Mouse (Mus musculus) testis, postnatal 14 days (tissue): Measurements from ENCODE around the gene Nptx1.

Experiments used
- DNase-seq: peaks from one replicate; pipeline ENCODE4 v3.0.0; 2021; ENCODE audit warnings: low spot score

Gene Nptx1

GRCm38 (mm10) chr11:119522779-119523178 is 24.8 kb downstream of the Nptx1 start:
- no peak for DNase-seq

- no peak for DNase-seq
Measured at GRCm38 (mm10) chr11:119521920-119522710, 25.4 kb downstream of the Nptx1 start.

GRCm38 (mm10) chr11:119520713-119521063 is 26.9 kb downstream of the Nptx1 start:
- no peak for DNase-seq

- no peak for DNase-seq
Measured at GRCm38 (mm10) chr11:119520005-119520712, 27.4 kb downstream of the Nptx1 start.

- DNase-seq: no peak
Measured at GRCm38 (mm10) chr11:119519387-119519786, 28.2 kb downstream of the Nptx1 start.

- DNase-seq: no peak
Measured at GRCm38 (mm10) chr11:119516677-119517361, 30.7 kb downstream of the Nptx1 start.

- no peak for DNase-seq
Measured at GRCm38 (mm10) chr11:119515823-119516676, 31.5 kb downstream of the Nptx1 start.

- no peak for DNase-seq
Measured at GRCm38 (mm10) chr11:119514967-119515636, 32.5 kb downstream of the Nptx1 start.

GRCm38 (mm10) chr11:119514108-119514860 is 33.3 kb downstream of the Nptx1 start:
- no peak for DNase-seq

GRCm38 (mm10) chr11:119513038-119513659 is 34.4 kb downstream of the Nptx1 start:
- no peak for DNase-seq

GRCm38 (mm10) chr11:119509165-119509776 is 38.3 kb downstream of the Nptx1 start:
- DNase-seq: no peak

- no peak for DNase-seq
Measured at GRCm38 (mm10) chr11:119507772-119508171, 39.8 kb downstream of the Nptx1 start.

GRCm38 (mm10) chr11:119506386-119506785 is 41.2 kb downstream of the Nptx1 start:
- no peak for DNase-seq

GRCm38 (mm10) chr11:119503675-119504074 is 43.9 kb downstream of the Nptx1 start:
- peak; percentile 45 for DNase-seq

- no peak for DNase-seq
Measured at GRCm38 (mm10) chr11:119500011-119500410, 47.5 kb downstream of the Nptx1 start.

GRCm38 (mm10) chr11:119499297-119499696 is 48.3 kb downstream of the Nptx1 start:
- no peak for DNase-seq

GRCm38 (mm10) chr11:119497451-119497850 is 50.1 kb downstream of the Nptx1 start:
- no peak for DNase-seq

GRCm38 (mm10) chr11:119496147-119496546 is 51.4 kb downstream of the Nptx1 start:
- no peak for DNase-seq

GRCm38 (mm10) chr11:119493516-119493915 is 54.0 kb downstream of the Nptx1 start:
- no peak for DNase-seq

GRCm38 (mm10) chr11:119492830-119493229 is 54.7 kb downstream of the Nptx1 start:
- DNase-seq: no peak
